Mouse (Mus musculus): ENCODE data around the gene Slc25a44. TPM values are rescaled to one million over a fixed set of nuclear protein-coding genes. Genes with fewer than 3 reads are reported as not detected.

Slc25a44 gene
- 13.6 and 17.1 TPM in 2 replicates for total RNA-seq (2012; rRNA removed)

- Histone ChIP-seq H3K4me1 (ENCODE audit: control insufficient read depth in 2 of 2, insufficient read depth in 2 of 2, low read length in 2 of 2, poor library complexity in 1 of 2) (peaks cover 2 to 11% of the 10 kb centered on the region in 2 experiments; a peak in 3 of 4 replicates), H3K36me3 (ENCODE audit: control insufficient read depth, insufficient read depth, low read length, poor library complexity, severe bottlenecking) (peaks cover 13% of the 10 kb centered on the region; the same call in 1 of the 2 replicates), H3K9me3 (ENCODE audit: control insufficient read depth, insufficient read depth, low read depth, low read length) (no peaks in the 10 kb centered on the region), H3K27ac (ENCODE audit: insufficient read depth, low read depth, low read length, poor library complexity, severe bottlenecking) (no peak within 1 kb of the TSS), H3K4me3 (ENCODE audit: insufficient read depth in 1 of 2, low read depth in 1 of 2, low read length in 2 of 2, poor library complexity in 1 of 2, severe bottlenecking in 1 of 2) (peak within 1 kb of the TSS; percentile 94 to 98), H3K9ac (ENCODE audit: insufficient read depth, low read depth, low read length, poor library complexity, severe bottlenecking) (peak within 1 kb of the TSS; percentile 77)
- DNase-seq (ENCODE audit: low read depth, low spot score), result peak; percentile 99
- in situ Hi-C loops (cut with MboI; ENCODE audit: low sequenced_read_pairs in 2 of 2, unreplicated experiment in 2 of 2), result no loop called here
- TF ChIP-seq HCFC1 (IDR thresholded peaks at IDR 0.05; ENCODE audit: borderline replicate concordance, insufficient read depth, low read length), result peak; percentile 87
- no peak for TF ChIP-seq ZNF384 (IDR thresholded peaks at IDR 0.05; ENCODE audit: low read depth, low read length)
These were observed at the start of gene Slc25a44 for GRCm38 (mm10) chr3:88424605-88425329. TSS of gene Slc25a44 (minus strand) at chr3:88425139.

- Histone ChIP-seq H3K9me3 (ENCODE audit: control insufficient read depth, insufficient read depth, low read depth, low read length) (no peaks in the 10 kb centered on the region), H3K4me1 (ENCODE audit: control insufficient read depth in 2 of 2, insufficient read depth in 2 of 2, low read length in 2 of 2, poor library complexity in 1 of 2) (peaks cover 0 to 2% of the 10 kb centered on the region in 2 experiments; a peak in 1 of 4 replicates), H3K9ac (ENCODE audit: insufficient read depth, low read depth, low read length, poor library complexity, severe bottlenecking) (no peak overlapping the region), H3K4me3 (ENCODE audit: insufficient read depth in 1 of 2, low read depth in 1 of 2, low read length in 2 of 2, poor library complexity in 1 of 2, severe bottlenecking in 1 of 2) (no peak overlapping the region), H3K36me3 (ENCODE audit: control insufficient read depth, insufficient read depth, low read length, poor library complexity, severe bottlenecking) (no peaks in the 10 kb centered on the region), H3K27ac (ENCODE audit: insufficient read depth, low read depth, low read length, poor library complexity, severe bottlenecking) (no peak overlapping the region)
- no peak for DNase-seq (ENCODE audit: low read depth, low spot score)
- in situ Hi-C loops (cut with MboI; ENCODE audit: low sequenced_read_pairs in 2 of 2, unreplicated experiment in 2 of 2), result loop anchor here in 1 of 2 experiments (10.0 kb wide), 1 partner anchor 69 kb away; no protein-coding TSS in a partner anchor
- TF ChIP-seq HCFC1 (IDR thresholded peaks at IDR 0.05; ENCODE audit: borderline replicate concordance, insufficient read depth, low read length) (no peak), ZC3H11A (IDR thresholded peaks at IDR 0.05; ENCODE audit: borderline replicate concordance, low read depth, low read length) (no peak), ZNF384 (IDR thresholded peaks at IDR 0.05; ENCODE audit: low read depth, low read length) (no peak), CHD2 (IDR thresholded peaks at IDR 0.05; ENCODE audit: low read depth, low read length) (no peak)
These were observed 48.6 kb upstream of the Slc25a44 start for GRCm38 (mm10) chr3:88473571-88473970.

GRCm38 (mm10) chr3:88473020-88473419 lies 48.1 kb upstream of the Slc25a44 start:
- TF ChIP-seq ZNF384 (IDR thresholded peaks at IDR 0.05; ENCODE audit: low read depth, low read length) (no peak), MAFK (IDR thresholded peaks at IDR 0.05; ENCODE audit: insufficient read depth, low read depth, low read length) (no peak), CHD2 (IDR thresholded peaks at IDR 0.05; ENCODE audit: low read depth, low read length) (0 out of 2 replicates have a peak, but pooled peaks have one; percentile 28), ZC3H11A (IDR thresholded peaks at IDR 0.05; ENCODE audit: borderline replicate concordance, low read depth, low read length) (no peak)
- H3K4me1 ChIP-seq (ENCODE audit: control insufficient read depth in 2 of 2, insufficient read depth in 2 of 2, low read length in 2 of 2, poor library complexity in 1 of 2), result peaks cover 0 to 2% of the 10 kb centered on the region in 2 experiments; a peak in 1 of 4 replicates
- no peaks in the 10 kb centered on the region for H3K9me3 ChIP-seq (ENCODE audit: control insufficient read depth, insufficient read depth, low read depth, low read length)
- no peak overlapping the region for H3K4me3 ChIP-seq (ENCODE audit: insufficient read depth in 1 of 2, low read depth in 1 of 2, low read length in 2 of 2, poor library complexity in 1 of 2, severe bottlenecking in 1 of 2)
- H3K27ac ChIP-seq (ENCODE audit: insufficient read depth, low read depth, low read length, poor library complexity, severe bottlenecking), result no peak overlapping the region
- no peak for DNase-seq (ENCODE audit: low read depth, low spot score)
- H3K36me3 ChIP-seq (ENCODE audit: control insufficient read depth, insufficient read depth, low read length, poor library complexity, severe bottlenecking), result no peaks in the 10 kb centered on the region
- in situ Hi-C loops (cut with MboI; ENCODE audit: low sequenced_read_pairs in 2 of 2, unreplicated experiment in 2 of 2), result loop anchor here in 1 of 2 experiments (10.0 kb wide), 1 partner anchor 68 kb away; no protein-coding TSS in a partner anchor
- H3K9ac ChIP-seq (ENCODE audit: insufficient read depth, low read depth, low read length, poor library complexity, severe bottlenecking), result no peak overlapping the region

- Histone ChIP-seq H3K4me3 (ENCODE audit: insufficient read depth in 1 of 2, low read depth in 1 of 2, low read length in 2 of 2, poor library complexity in 1 of 2, severe bottlenecking in 1 of 2) (no peak overlapping the region), H3K9ac (ENCODE audit: insufficient read depth, low read depth, low read length, poor library complexity, severe bottlenecking) (no peak overlapping the region), H3K36me3 (ENCODE audit: control insufficient read depth, insufficient read depth, low read length, poor library complexity, severe bottlenecking) (no peaks in the 10 kb centered on the region), H3K27ac (ENCODE audit: insufficient read depth, low read depth, low read length, poor library complexity, severe bottlenecking) (no peak overlapping the region), H3K9me3 (ENCODE audit: control insufficient read depth, insufficient read depth, low read depth, low read length) (no peaks in the 10 kb centered on the region), H3K4me1 (ENCODE audit: control insufficient read depth in 2 of 2, insufficient read depth in 2 of 2, low read length in 2 of 2, poor library complexity in 1 of 2) (peaks cover 0 to 2% of the 10 kb centered on the region in 2 experiments; a peak in 1 of 4 replicates)
- in situ Hi-C loops (cut with MboI; ENCODE audit: low sequenced_read_pairs in 2 of 2, unreplicated experiment in 2 of 2), result loop anchor here in 1 of 2 experiments (10.0 kb wide), 1 partner anchor 66 kb away; no protein-coding TSS in a partner anchor
- DNase-seq (ENCODE audit: low read depth, low spot score), result no peak
- TF ChIP-seq ZC3H11A (IDR thresholded peaks at IDR 0.05; ENCODE audit: borderline replicate concordance, low read depth, low read length) (no peak), CHD2 (IDR thresholded peaks at IDR 0.05; ENCODE audit: low read depth, low read length) (no peak), ZNF384 (IDR thresholded peaks at IDR 0.05; ENCODE audit: low read depth, low read length) (no peak), MAFK (IDR thresholded peaks at IDR 0.05; ENCODE audit: insufficient read depth, low read depth, low read length) (no peak), HCFC1 (IDR thresholded peaks at IDR 0.05; ENCODE audit: borderline replicate concordance, insufficient read depth, low read length) (no peak)
These were observed 46.1 kb upstream of the Slc25a44 start for GRCm38 (mm10) chr3:88470943-88471479.

All from ES-E14 (cell line).